Mouse (Mus musculus) monocyte, adult 5-6 weeks (primary cell): ENCODE results near the gene Acbd6. TPM values are rescaled to one million over a fixed set of nuclear protein-coding genes. Genes with fewer than 3 reads are reported as not detected.
A peak's percentile ranks its signal among the peaks of the same experiment; 100 is the strongest.

ENCODE experiments used
- ATAC-seq: fragments of 153-309, 156-312 bp; replicated peaks from 2 replicates; pipeline ENCODE4 v1.8.0; 2017; ENCODE audit warnings: mild to moderate bottlenecking; ENCODE audit not compliant: low TSS enrichment, insufficient number of reproducible peaks, severe bottlenecking, poor library complexity, low FRiP score
- total RNA-seq: library from RNA; stranded (forward); fragments of 200-1000, 200-491, 200-594 nt; gene quantifications from 3 replicates; pipeline ENCODE4 v1.2.3, GENCODE M21; 2017

The Acbd6 gene
- total RNA-seq, 1 experiment from 2014 or later: 22.0 TPM

GRCm38 (mm10) chr1:155703191-155703680 is 145.3 kb downstream of the Acbd6 start:
- ATAC-seq: no peak

GRCm38 (mm10) chr1:155704182-155704581 is 146.3 kb downstream of the Acbd6 start:
- ATAC-seq: no peak

- ATAC-seq: no peak
These were observed 155.4 kb downstream of the Acbd6 start for GRCm38 (mm10) chr1:155713306-155713705.

- ATAC-seq: no peak
These were observed 157.4 kb downstream of the Acbd6 start for GRCm38 (mm10) chr1:155715366-155715765.

GRCm38 (mm10) chr1:155717301-155717700 is 159.4 kb downstream of the Acbd6 start:
- no peak for ATAC-seq

- ATAC-seq: no peak
These were observed 160.9 kb downstream of the Acbd6 start for GRCm38 (mm10) chr1:155718851-155719250.

- no peak for ATAC-seq
These were observed 162.1 kb downstream of the Acbd6 start for GRCm38 (mm10) chr1:155720006-155720405.

- no peak for ATAC-seq
These were observed 163.5 kb downstream of the Acbd6 start for GRCm38 (mm10) chr1:155721443-155721842.

- ATAC-seq: no peak
These were observed 164.3 kb downstream of the Acbd6 start for GRCm38 (mm10) chr1:155722185-155722584.

GRCm38 (mm10) chr1:155724301-155724700 is 166.4 kb downstream of the Acbd6 start:
- no peak for ATAC-seq

GRCm38 (mm10) chr1:155725876-155726275 is 168.0 kb downstream of the Acbd6 start:
- no peak for ATAC-seq

- ATAC-seq: no peak
These were observed 169.9 kb downstream of the Acbd6 start for GRCm38 (mm10) chr1:155727830-155728229.

GRCm38 (mm10) chr1:155729113-155729795 is 171.3 kb downstream of the Acbd6 start:
- no peak for ATAC-seq

GRCm38 (mm10) chr1:155731156-155731555 is 173.2 kb downstream of the Acbd6 start:
- ATAC-seq: no peak

GRCm38 (mm10) chr1:155736096-155736825 is 178.3 kb downstream of the Acbd6 start:
- ATAC-seq: no peak

- 0 out of 2 replicates have a peak, but pooled peaks have one; percentile 22 for ATAC-seq
These were observed 179.3 kb downstream of the Acbd6 start for GRCm38 (mm10) chr1:155737017-155737808.

GRCm38 (mm10) chr1:155737809-155738383 is 180.0 kb downstream of the Acbd6 start:
- ATAC-seq: no peak
